Mouse (Mus musculus) midbrain, embryonic 11.5 days (tissue): Measurements from ENCODE around the gene Immp2l. TPM values are rescaled to one million over a fixed set of nuclear protein-coding genes. Genes with fewer than 3 reads are reported as not detected.

Experiments
- ATAC-seq: fragments of 200-750 bp; cut with Nextera tagmentation; 2 replicates; pipeline ENCODE4 v1.8.0; 2017; ENCODE audit warnings: moderate TSS enrichment, moderate library complexity; ENCODE audit not compliant: low FRiP score
- DNase-seq: peaks from one replicate; pipeline ENCODE4 v3.0.0; 2015; ENCODE audit warnings: low spot score; ENCODE audit errors: missing footprints
- H3K27ac ChIP-seq: fragments of 300-500 bp; sonication (generic); 2 replicates; pipeline ENCODE4 v1.5.1; 2014; ENCODE audit warnings: low read depth, low read length
- H3K27me3 ChIP-seq: fragments of 300-500 bp; sonication (generic); 2 replicates; pipeline ENCODE4 v1.6.1; 2014; ENCODE audit warnings: mild to moderate bottlenecking, low read length, moderate library complexity, mixed read lengths; ENCODE audit not compliant: control insufficient read depth, insufficient read depth
- H3K36me3 ChIP-seq: fragments of 300-500 bp; sonication (generic); 2 replicates; pipeline ENCODE4 v1.6.1; 2014; ENCODE audit warnings: mild to moderate bottlenecking, low read length, moderate library complexity, mixed read lengths; ENCODE audit not compliant: control insufficient read depth, insufficient read depth
- H3K4me1 ChIP-seq: fragments of 300-500 bp; sonication (generic); 2 replicates; pipeline ENCODE4 v1.6.1; 2014; ENCODE audit warnings: low read length; ENCODE audit not compliant: control insufficient read depth, insufficient read depth
- H3K4me2 ChIP-seq: fragments of 300-500 bp; sonication (generic); 2 replicates; pipeline ENCODE4 v1.6.1; 2014; ENCODE audit warnings: mild to moderate bottlenecking, moderate library complexity
- H3K4me3 ChIP-seq: fragments of 300-500 bp; sonication (generic); 2 replicates; pipeline ENCODE4 v1.5.1; 2014; ENCODE audit warnings: low read depth, low read length
- H3K9ac ChIP-seq: fragments of 300-500 bp; sonication (generic); 2 replicates; pipeline ENCODE4 v1.6.1; 2014; ENCODE audit warnings: low read length
- H3K9me3 ChIP-seq: fragments of 300-500 bp; sonication (generic); 2 replicates; pipeline ENCODE4 v1.6.1; 2016; ENCODE audit warnings: low read length; ENCODE audit not compliant: control insufficient read depth
- WGBS: fragments of 180-500 bp; shearing (Covaris S2); extraction: QIAGEN DNeasy Blood & Tissue Kit; methylation state at CpG from one replicate; pipeline ENCODE4 v1.1.7; 2014; 5-methylcytosine and 5-hydroxymethylcytosine counted together
- polyA plus RNA-seq: library from polyadenylated mRNA; unstranded; fragments of >200 nt; fragmentation: Nextera tagmentation; extraction: Ambion mirVana; gene quantifications from 2 replicates; pipeline ENCODE4 v1.2.1, GENCODE M21; 2014

The Immp2l gene
- polyA plus RNA-seq, result 9.1 and 10.2 TPM in 2 replicates

GRCm38 (mm10) chr12:41023511-41024421 lies at the start of gene Immp2l:
Gene Immp2l, plus strand, starts transcription at chr12:41024090.
- peak within 1 kb of the TSS; percentile 85 for H3K9ac ChIP-seq
- H3K4me2 ChIP-seq, result peak within 1 kb of the TSS; percentile 68
- no peaks in the 10 kb centered on the region for H3K36me3 ChIP-seq
- 4% methylated on average over 54 of the region's 68 CpGs for WGBS
- H3K4me1 ChIP-seq, result 0 out of 2 replicates have a peak, but pooled peaks cover 2% of the 10 kb centered on the region
- peak; percentile 97 for ATAC-seq
- H3K27me3 ChIP-seq, result no peaks in the 10 kb centered on the region
- H3K27ac ChIP-seq, result no peak within 1 kb of the TSS
- H3K9me3 ChIP-seq, result no peaks in the 10 kb centered on the region
- peak; percentile 99 for DNase-seq
- H3K4me3 ChIP-seq, result peak within 1 kb of the TSS; percentile 66

- H3K4me1 ChIP-seq, result no peaks in the 10 kb centered on the region
- H3K9me3 ChIP-seq, result no peaks in the 10 kb centered on the region
- no peak overlapping the region for H3K27ac ChIP-seq
- no peaks in the 10 kb centered on the region for H3K27me3 ChIP-seq
- H3K9ac ChIP-seq, result no peak overlapping the region
- no peaks in the 10 kb centered on the region for H3K36me3 ChIP-seq
- peak; percentile 23 for DNase-seq
- H3K4me2 ChIP-seq, result no peak overlapping the region
- 94% methylated on average over 2 of the region's 2 CpGs for WGBS
- H3K4me3 ChIP-seq, result no peak overlapping the region
- no peak for ATAC-seq
Observed at GRCm38 (mm10) chr12:40978719-40979500, 45.0 kb upstream of the Immp2l start.

GRCm38 (mm10) chr12:40979716-40980115 lies 44.2 kb upstream of the Immp2l start:
- H3K9me3 ChIP-seq, result no peaks in the 10 kb centered on the region
- H3K4me2 ChIP-seq, result no peak overlapping the region
- H3K4me1 ChIP-seq, result no peaks in the 10 kb centered on the region
- DNase-seq (peak; percentile 44), ATAC-seq (no peak)
- no peak overlapping the region for H3K27ac ChIP-seq
- no peak overlapping the region for H3K9ac ChIP-seq
- no peaks in the 10 kb centered on the region for H3K36me3 ChIP-seq
- H3K27me3 ChIP-seq, result no peaks in the 10 kb centered on the region
- WGBS, result 75% methylated on average over 4 of the region's 4 CpGs
- H3K4me3 ChIP-seq, result no peak overlapping the region

DNA sequence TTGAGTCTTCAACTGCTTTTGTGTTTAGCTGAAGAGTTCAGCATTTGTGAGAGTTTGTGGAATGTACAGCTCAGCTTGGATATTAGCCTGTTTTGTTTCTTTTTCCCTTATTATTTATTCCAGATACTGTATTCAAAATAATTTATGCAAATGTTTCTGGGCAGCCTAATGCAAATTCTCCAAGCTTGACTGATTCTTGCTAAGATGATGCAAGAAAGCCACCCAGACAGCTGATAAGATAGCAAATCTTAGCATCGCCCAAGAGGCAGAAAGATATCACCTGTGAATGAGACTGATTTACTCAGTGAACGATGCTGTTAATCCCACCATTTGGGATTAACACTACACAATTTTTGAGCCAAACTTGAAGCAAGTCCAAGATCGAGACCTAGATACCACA lies 43.7 kb upstream of the Immp2l start:
- H3K36me3 ChIP-seq, result no peaks in the 10 kb centered on the region
- H3K9ac ChIP-seq, result no peak overlapping the region
- DNase-seq, result no peak
- no peaks in the 10 kb centered on the region for H3K9me3 ChIP-seq
- no peak for ATAC-seq
- H3K4me2 ChIP-seq, result no peak overlapping the region
- no peak overlapping the region for H3K4me3 ChIP-seq
- no peaks in the 10 kb centered on the region for H3K4me1 ChIP-seq
- H3K27me3 ChIP-seq, result no peaks in the 10 kb centered on the region
- H3K27ac ChIP-seq, result no peak overlapping the region
- WGBS, result 87% methylated on average over 3 of the region's 3 CpGs

DNA sequence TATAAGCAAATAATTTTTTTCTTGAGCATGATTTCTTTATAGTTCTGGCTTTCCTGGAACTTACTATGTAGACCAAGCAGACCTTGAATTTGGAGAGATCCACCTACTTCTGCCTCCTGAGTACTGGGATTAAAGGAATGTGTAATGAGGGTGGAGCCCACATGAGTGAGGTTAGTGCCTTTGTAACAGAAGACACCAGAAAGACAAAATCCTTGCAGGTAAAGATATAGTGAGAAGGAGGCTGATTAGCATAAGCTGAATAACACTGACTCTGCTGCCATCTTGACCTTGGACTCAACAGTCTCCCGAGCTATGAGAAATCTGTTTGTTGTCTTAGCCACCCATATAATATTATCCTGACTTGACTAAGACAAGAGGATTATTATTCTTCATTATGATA lies 40.9 kb upstream of the Immp2l start:
- Histone ChIP-seq H3K4me1 (no peaks in the 10 kb centered on the region), H3K27ac (no peak overlapping the region), H3K9ac (no peak overlapping the region), H3K4me3 (no peak overlapping the region), H3K9me3 (no peaks in the 10 kb centered on the region), H3K36me3 (no peaks in the 10 kb centered on the region), H3K27me3 (no peaks in the 10 kb centered on the region), H3K4me2 (no peak overlapping the region)
- no peak for DNase-seq
- 74% methylated on average over 1 of the region's 1 CpGs for WGBS
- no peak for ATAC-seq

DNA sequence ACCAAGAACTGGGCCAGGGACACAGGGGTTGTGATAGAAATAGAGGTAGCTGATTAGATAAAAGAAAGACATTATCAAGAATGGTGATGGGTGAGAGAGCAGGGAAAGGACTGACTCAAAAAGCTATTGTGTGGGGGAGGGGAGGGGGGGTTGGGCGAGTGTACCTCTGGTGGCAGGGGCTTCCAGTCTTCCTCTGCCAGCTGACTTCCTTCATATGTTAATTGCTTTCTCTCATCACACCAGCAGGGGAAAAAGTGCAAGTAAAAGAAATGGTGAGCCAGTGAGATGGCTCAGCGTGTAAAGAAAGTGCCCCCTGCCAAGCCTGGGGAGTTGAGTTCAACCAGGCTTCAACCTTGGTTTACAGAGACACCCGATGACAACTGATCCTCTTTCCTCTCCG lies 39.2 kb upstream of the Immp2l start:
- ATAC-seq, result no peak
- Histone ChIP-seq H3K27ac (no peak overlapping the region), H3K9ac (no peak overlapping the region), H3K9me3 (no peaks in the 10 kb centered on the region), H3K4me2 (no peak overlapping the region), H3K4me3 (no peak overlapping the region), H3K27me3 (no peaks in the 10 kb centered on the region), H3K36me3 (no peaks in the 10 kb centered on the region), H3K4me1 (no peaks in the 10 kb centered on the region)
- DNase-seq, result no peak
- WGBS, result 7% methylated on average over 4 of the region's 4 CpGs

DNA sequence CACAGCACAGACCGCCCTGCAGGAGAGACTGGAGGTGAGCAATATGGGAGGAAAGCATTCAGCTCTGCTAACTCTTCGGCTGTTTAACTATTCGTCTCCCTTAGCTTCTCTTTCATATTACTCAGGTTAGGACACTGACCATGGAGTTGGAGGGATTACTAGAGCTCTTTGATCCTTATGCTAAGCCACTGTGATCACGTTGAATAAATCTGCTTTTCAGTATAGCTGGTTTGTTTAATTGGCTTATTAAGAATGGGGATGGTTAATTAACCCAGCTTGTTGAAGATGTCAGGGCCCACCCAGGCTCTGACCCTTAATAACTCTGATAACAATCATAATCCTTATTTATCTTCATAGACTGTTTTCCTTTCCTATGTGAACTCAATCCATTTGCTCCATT lies 38.1 kb upstream of the Immp2l start:
- no peak for ATAC-seq
- no peak overlapping the region for H3K4me3 ChIP-seq
- no peaks in the 10 kb centered on the region for H3K4me1 ChIP-seq
- no peak overlapping the region for H3K9ac ChIP-seq
- no peaks in the 10 kb centered on the region for H3K36me3 ChIP-seq
- WGBS, result 50% methylated on average over 4 of the region's 4 CpGs
- DNase-seq, result no peak
- no peak overlapping the region for H3K4me2 ChIP-seq
- H3K9me3 ChIP-seq, result no peaks in the 10 kb centered on the region
- no peak overlapping the region for H3K27ac ChIP-seq
- no peaks in the 10 kb centered on the region for H3K27me3 ChIP-seq

DNA sequence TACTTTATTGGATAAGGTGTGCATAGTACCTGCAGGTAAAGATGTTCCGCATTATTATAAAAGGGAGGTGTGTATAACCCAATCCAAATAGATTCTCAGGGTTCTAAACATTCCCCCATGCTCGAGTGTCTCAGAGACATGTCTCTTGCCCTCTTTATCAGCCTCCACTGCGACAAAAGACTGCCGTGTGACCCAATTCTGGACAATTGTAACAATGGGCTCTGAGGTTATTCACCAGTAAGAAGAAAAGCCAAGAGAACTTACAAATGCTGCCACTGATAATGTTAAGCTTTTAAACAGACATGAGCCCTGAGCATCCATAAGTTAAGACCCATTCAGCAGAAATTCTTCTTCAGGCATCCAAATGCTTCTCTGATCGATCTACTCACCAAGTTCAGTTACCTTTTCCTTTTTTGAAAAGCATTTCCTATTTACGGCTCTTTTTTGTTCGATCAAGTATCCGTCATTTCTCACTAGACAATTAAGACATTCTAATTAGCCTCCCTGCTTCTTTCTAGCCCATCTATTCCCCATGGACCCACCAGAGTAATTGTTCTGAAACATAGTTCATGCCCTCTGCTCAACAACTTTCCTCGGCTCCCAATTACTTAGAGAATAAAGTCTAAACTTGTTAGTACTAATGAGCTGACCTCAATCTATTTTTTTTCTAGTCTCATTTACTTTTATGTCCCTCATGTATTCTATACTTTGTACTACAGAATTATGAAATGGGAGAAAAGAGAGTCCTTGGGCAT lies 35.4 kb upstream of the Immp2l start:
- ATAC-seq, result no peak
- Histone ChIP-seq H3K9me3 (no peaks in the 10 kb centered on the region), H3K27ac (no peak overlapping the region), H3K9ac (no peak overlapping the region), H3K4me3 (no peak overlapping the region), H3K36me3 (no peaks in the 10 kb centered on the region), H3K4me1 (no peaks in the 10 kb centered on the region), H3K4me2 (no peak overlapping the region), H3K27me3 (no peaks in the 10 kb centered on the region)
- 84% methylated on average over 9 of the region's 9 CpGs for WGBS
- DNase-seq, result no peak
